Mouse (Mus musculus): ENCODE results near the gene Kdm4a. TPM values are rescaled to one million over a fixed set of nuclear protein-coding genes. Genes with fewer than 3 reads are reported as not detected.

The Kdm4a gene
- polyA plus RNA-seq, 1 experiment from 2014 or later, result 32.4 TPM

- no peak overlapping the region for H3K4me2 ChIP-seq (ENCODE audit: low read depth, low read length)
- H3K27ac ChIP-seq (ENCODE audit: low read length), result peak overlapping the region; percentile 32
- 36% methylated on average over 7 of the region's 7 CpGs for WGBS
- no peaks in the 10 kb centered on the region for H3K36me3 ChIP-seq (ENCODE audit: control insufficient read depth, insufficient read depth, low read length)
- H3K4me3 ChIP-seq (ENCODE audit: low read length), result no peak overlapping the region
- H3K9me3 ChIP-seq (ENCODE audit: control insufficient read depth, low read length), result peaks cover 4% of the 10 kb centered on the region; the same call in 1 of the 2 replicates
- H3K27me3 ChIP-seq (ENCODE audit: control insufficient read depth, insufficient read depth, low read depth, low read length), result no peaks in the 10 kb centered on the region
- H3K9ac ChIP-seq (ENCODE audit: low read length), result no peak overlapping the region
- peak; percentile 89 for ATAC-seq (ENCODE audit: low read depth)
- peaks cover 12% of the 10 kb centered on the region for H3K4me1 ChIP-seq (replicated peaks; ENCODE audit: control insufficient read depth, insufficient read depth, low read length)
Observed at GRCm38 (mm10) chr4:118108779-118109178, 71.1 kb downstream of the Kdm4a start.

- WGBS, result 70% methylated on average over 3 of the region's 3 CpGs
- no peak for ATAC-seq (ENCODE audit: low read depth)
Observed at GRCm38 (mm10) chr4:118105256-118106053, 74.4 kb downstream of the Kdm4a start.

GRCm38 (mm10) chr4:118103280-118103830 lies 76.5 kb downstream of the Kdm4a start:
- no peak overlapping the region for H3K9ac ChIP-seq (ENCODE audit: low read length)
- no peak overlapping the region for H3K4me3 ChIP-seq (ENCODE audit: low read length)
- no peak overlapping the region for H3K27ac ChIP-seq (ENCODE audit: low read length)
- H3K4me1 ChIP-seq (replicated peaks; ENCODE audit: control insufficient read depth, insufficient read depth, low read length), result peaks cover 6% of the 10 kb centered on the region; the same call in 1 of the 2 replicates
- H3K27me3 ChIP-seq (ENCODE audit: control insufficient read depth, insufficient read depth, low read depth, low read length), result no peaks in the 10 kb centered on the region
- H3K4me2 ChIP-seq (ENCODE audit: low read depth, low read length), result no peak overlapping the region
- H3K9me3 ChIP-seq (ENCODE audit: control insufficient read depth, low read length), result peaks cover 4% of the 10 kb centered on the region; the same call in 1 of the 2 replicates
- no peaks in the 10 kb centered on the region for H3K36me3 ChIP-seq (ENCODE audit: control insufficient read depth, insufficient read depth, low read length)
- WGBS, result 73% methylated on average over 8 of the region's 8 CpGs
- ATAC-seq (ENCODE audit: low read depth), result no peak

More at GRCm38 (mm10) chr4:118105256-118106053, 74.4 kb downstream of the Kdm4a start:
- H3K4me3 ChIP-seq (ENCODE audit: low read length), result no peak overlapping the region
- H3K4me2 ChIP-seq (ENCODE audit: low read depth, low read length), result no peak overlapping the region
- no peak overlapping the region for H3K9ac ChIP-seq (ENCODE audit: low read length)
- H3K9me3 ChIP-seq (ENCODE audit: control insufficient read depth, low read length), result peaks cover 4% of the 10 kb centered on the region; the same call in 1 of the 2 replicates
- H3K27ac ChIP-seq (ENCODE audit: low read length), result no peak overlapping the region
- H3K4me1 ChIP-seq (replicated peaks; ENCODE audit: control insufficient read depth, insufficient read depth, low read length), result peaks cover 12% of the 10 kb centered on the region
- no peaks in the 10 kb centered on the region for H3K36me3 ChIP-seq (ENCODE audit: control insufficient read depth, insufficient read depth, low read length)
- H3K27me3 ChIP-seq (ENCODE audit: control insufficient read depth, insufficient read depth, low read depth, low read length), result no peaks in the 10 kb centered on the region

GRCm38 (mm10) chr4:118101497-118101896 lies 78.3 kb downstream of the Kdm4a start:
- Histone ChIP-seq H3K27me3 (ENCODE audit: control insufficient read depth, insufficient read depth, low read depth, low read length) (no peaks in the 10 kb centered on the region), H3K4me1 (replicated peaks; ENCODE audit: control insufficient read depth, insufficient read depth, low read length) (peaks cover 5% of the 10 kb centered on the region; the same call in 1 of the 2 replicates), H3K9me3 (ENCODE audit: control insufficient read depth, low read length) (no peaks in the 10 kb centered on the region), H3K9ac (ENCODE audit: low read length) (no peak overlapping the region), H3K27ac (ENCODE audit: low read length) (no peak overlapping the region), H3K4me3 (ENCODE audit: low read length) (no peak overlapping the region), H3K36me3 (ENCODE audit: control insufficient read depth, insufficient read depth, low read length) (no peaks in the 10 kb centered on the region), H3K4me2 (ENCODE audit: low read depth, low read length) (no peak overlapping the region)
- 71% methylated on average over 6 of the region's 6 CpGs for whole genome bisulfite sequencing
- no peak for ATAC-seq (ENCODE audit: low read depth)

GRCm38 (mm10) chr4:118099637-118100364 lies 80.0 kb downstream of the Kdm4a start:
- Histone ChIP-seq H3K9me3 (ENCODE audit: control insufficient read depth, low read length) (no peaks in the 10 kb centered on the region), H3K27ac (ENCODE audit: low read length) (no peak overlapping the region), H3K27me3 (ENCODE audit: control insufficient read depth, insufficient read depth, low read depth, low read length) (no peaks in the 10 kb centered on the region), H3K4me1 (replicated peaks; ENCODE audit: control insufficient read depth, insufficient read depth, low read length) (no peaks in the 10 kb centered on the region), H3K9ac (ENCODE audit: low read length) (no peak overlapping the region), H3K4me2 (ENCODE audit: low read depth, low read length) (no peak overlapping the region), H3K4me3 (ENCODE audit: low read length) (no peak overlapping the region), H3K36me3 (ENCODE audit: control insufficient read depth, insufficient read depth, low read length) (no peaks in the 10 kb centered on the region)
- WGBS, result 81% methylated on average over 8 of the region's 8 CpGs
- ATAC-seq (ENCODE audit: low read depth), result no peak

GRCm38 (mm10) chr4:118098571-118098970 lies 81.3 kb downstream of the Kdm4a start:
- Histone ChIP-seq H3K27me3 (ENCODE audit: control insufficient read depth, insufficient read depth, low read depth, low read length) (no peaks in the 10 kb centered on the region), H3K9ac (ENCODE audit: low read length) (no peak overlapping the region), H3K4me3 (ENCODE audit: low read length) (no peak overlapping the region), H3K27ac (ENCODE audit: low read length) (no peak overlapping the region), H3K4me2 (ENCODE audit: low read depth, low read length) (no peak overlapping the region), H3K9me3 (ENCODE audit: control insufficient read depth, low read length) (no peaks in the 10 kb centered on the region), H3K36me3 (ENCODE audit: control insufficient read depth, insufficient read depth, low read length) (no peaks in the 10 kb centered on the region), H3K4me1 (replicated peaks; ENCODE audit: control insufficient read depth, insufficient read depth, low read length) (no peaks in the 10 kb centered on the region)
- 75% methylated on average over 6 of the region's 6 CpGs for WGBS
- peak; percentile 34; the same call in 1 of the 2 replicates for ATAC-seq (ENCODE audit: low read depth)

- no peak for ATAC-seq (ENCODE audit: low read depth)
- Histone ChIP-seq H3K4me2 (ENCODE audit: low read depth, low read length) (no peak overlapping the region), H3K4me3 (ENCODE audit: low read length) (no peak overlapping the region), H3K9ac (ENCODE audit: low read length) (no peak overlapping the region), H3K36me3 (ENCODE audit: control insufficient read depth, insufficient read depth, low read length) (no peaks in the 10 kb centered on the region), H3K4me1 (replicated peaks; ENCODE audit: control insufficient read depth, insufficient read depth, low read length) (no peaks in the 10 kb centered on the region), H3K9me3 (ENCODE audit: control insufficient read depth, low read length) (no peaks in the 10 kb centered on the region), H3K27me3 (ENCODE audit: control insufficient read depth, insufficient read depth, low read depth, low read length) (no peaks in the 10 kb centered on the region), H3K27ac (ENCODE audit: low read length) (no peak overlapping the region)
- WGBS, result 71% methylated on average over 6 of the region's 6 CpGs
Observed at GRCm38 (mm10) chr4:118096069-118096468, 83.8 kb downstream of the Kdm4a start.

- H3K4me3 ChIP-seq (ENCODE audit: low read length), result no peak overlapping the region
- no peak overlapping the region for H3K4me2 ChIP-seq (ENCODE audit: low read depth, low read length)
- no peak overlapping the region for H3K27ac ChIP-seq (ENCODE audit: low read length)
- no peak for ATAC-seq (ENCODE audit: low read depth)
- H3K36me3 ChIP-seq (ENCODE audit: control insufficient read depth, insufficient read depth, low read length), result no peaks in the 10 kb centered on the region
- no peak overlapping the region for H3K9ac ChIP-seq (ENCODE audit: low read length)
- no peaks in the 10 kb centered on the region for H3K27me3 ChIP-seq (ENCODE audit: control insufficient read depth, insufficient read depth, low read depth, low read length)
- WGBS, result 88% methylated on average over 11 of the region's 11 CpGs
- no peaks in the 10 kb centered on the region for H3K9me3 ChIP-seq (ENCODE audit: control insufficient read depth, low read length)
- H3K4me1 ChIP-seq (replicated peaks; ENCODE audit: control insufficient read depth, insufficient read depth, low read length), result no peaks in the 10 kb centered on the region
Observed at GRCm38 (mm10) chr4:118092784-118093457, 86.9 kb downstream of the Kdm4a start.

GRCm38 (mm10) chr4:118090449-118090848 lies 89.4 kb downstream of the Kdm4a start:
- Histone ChIP-seq H3K27ac (ENCODE audit: low read length) (no peak overlapping the region), H3K9me3 (ENCODE audit: control insufficient read depth, low read length) (no peaks in the 10 kb centered on the region), H3K27me3 (ENCODE audit: control insufficient read depth, insufficient read depth, low read depth, low read length) (no peaks in the 10 kb centered on the region), H3K4me3 (ENCODE audit: low read length) (no peak overlapping the region), H3K4me1 (replicated peaks; ENCODE audit: control insufficient read depth, insufficient read depth, low read length) (no peaks in the 10 kb centered on the region), H3K9ac (ENCODE audit: low read length) (no peak overlapping the region), H3K36me3 (ENCODE audit: control insufficient read depth, insufficient read depth, low read length) (no peaks in the 10 kb centered on the region), H3K4me2 (ENCODE audit: low read depth, low read length) (no peak overlapping the region)
- WGBS, result 89% methylated on average over 11 of the region's 11 CpGs
- ATAC-seq (ENCODE audit: low read depth), result no peak
